Comparison of ENCODE assay signal across 9 mouse cellular contexts in genomic region chr9:107923021-107923420, GRCm38 (mm10). TPM values are rescaled to one million over a fixed set of nuclear protein-coding genes. Genes with fewer than 3 reads are reported as not detected.
A peak's percentile ranks its signal among the peaks of the same experiment; 100 is the strongest.
DNase-seq lines count a peak whose midpoint lies in the region; ATAC-seq and TF ChIP-seq lines count a peak whose summit lies in the region.
"Had no signal": no experiment of that assay in that cellular context is flagged by ENCODE, and none has a peak within 500 bp of the region (broad histone marks: within the 10 kb centered on the region; RNA-seq: fewer than 3 reads in every experiment).

No protein-coding gene starts in this region.

- H3K27me3 ChIP-seq in kidney, adult 2 months (replicated peaks; ENCODE audit: control insufficient read depth, insufficient read depth, low read length): no peaks in the 10 kb centered on the region
- H3K27me3 ChIP-seq in forebrain, embryonic 15.5 days: no peaks in the 10 kb centered on the region

- H3K36me3 ChIP-seq in kidney, adult 2 months (ENCODE audit: control insufficient read depth, insufficient read depth, low read length): no peaks in the 10 kb centered on the region
- H3K36me3 ChIP-seq in forebrain, embryonic 15.5 days: no peaks in the 10 kb centered on the region

- no peak overlapping the region for H3K4me2 ChIP-seq in forebrain, embryonic 15.5 days (replicated peaks)

- peak; percentile 24; the same call in 1 of the 2 replicates for ATAC-seq in neutrophil, adult 5-6 weeks (ENCODE audit: extremely low read depth, insufficient number of reproducible peaks, low FRiP score, poor library complexity, severe bottlenecking)
- ATAC-seq in forebrain, embryonic 15.5 days (replicated peaks): no peak

- DNase-seq in embryo, embryonic 10 days (ENCODE audit: low spot score): peak; percentile 68
- DNase-seq in embryo, embryonic 9.5 days (ENCODE audit: extremely low spot score): no peak
- peak; percentile 58 for DNase-seq in urinary bladder, postnatal 25 days (ENCODE audit: low spot score)
- no peak for DNase-seq in urinary bladder, adult 2 months (ENCODE audit: low spot score)
- peak; percentile 56 for DNase-seq in kidney, adult 2 months
- no peak for DNase-seq in cerebellum, postnatal 4 days (ENCODE audit: low spot score in 2 of 2)

- H3K4me3 ChIP-seq in kidney, adult 2 months (ENCODE audit: insufficient read depth, low read depth, low read length): no peak overlapping the region
- no peak overlapping the region for H3K4me3 ChIP-seq in forebrain, embryonic 15.5 days

- no peak for TF ChIP-seq POLR2A in kidney, adult 2 months (IDR thresholded peaks at IDR 0.05; ENCODE audit: low read depth, low read length)

- H3K9ac ChIP-seq in forebrain, embryonic 15.5 days (replicated peaks): no peak overlapping the region

- no peaks in the 10 kb centered on the region for H3K9me3 ChIP-seq in forebrain, embryonic 15.5 days

- WGBS in kidney, adult 2 months: 43% methylated on average over 7 of the region's 7 CpGs
- WGBS in forebrain, embryonic 15.5 days: 32% methylated on average over 7 of the region's 7 CpGs

- no peak overlapping the region for H3K27ac ChIP-seq in kidney, adult 2 months (ENCODE audit: insufficient read depth, low read depth, low read length)
- no peak overlapping the region for H3K27ac ChIP-seq in forebrain, embryonic 15.5 days (replicated peaks)

- H3K4me1 ChIP-seq in kidney, adult 2 months (ENCODE audit: control insufficient read depth, insufficient read depth, low read length): no peaks in the 10 kb centered on the region
- H3K4me1 ChIP-seq in forebrain, embryonic 15.5 days: peaks cover 18% of the 10 kb centered on the region

- TF ChIP-seq CTCF in kidney, adult 2 months (conservative IDR thresholded peaks at IDR 0.05; ENCODE audit: insufficient read depth, insufficient read length, low read depth, low read length): peak; percentile 78

RNA-seq across cellular contexts. Expression of gene Actl11, which starts 5.2 kb away (rescaled TPM):
- not detected in 2 replicates for polyA plus RNA-seq in urinary bladder, adult 2 months (2012; rRNA removed)
- 0.05 and 0.11 TPM in 2 replicates for polyA plus RNA-seq in kidney, adult 2 months (2012; rRNA removed)
- total RNA-seq in neutrophil, adult 5-6 weeks (2017): not detected in 2 replicates
- polyA plus RNA-seq in forebrain, embryonic 15.5 days (2015; fragmentation: Nextera tagmentation; extraction: Ambion mirVana): not detected in 2 replicates
- total RNA-seq: heart, postnatal 14 days had no signal

RNA-seq across cellular contexts. Expression of gene Camkv, which starts 12.5 kb away (rescaled TPM):
- 0.12 and 0.15 TPM in 2 replicates for polyA plus RNA-seq in urinary bladder, adult 2 months (2012; rRNA removed)
- not detected in 2 replicates for polyA plus RNA-seq in kidney, adult 2 months (2012; rRNA removed)
- not detected in 2 replicates for total RNA-seq in neutrophil, adult 5-6 weeks (2017)
- polyA plus RNA-seq in forebrain, embryonic 15.5 days (2015; fragmentation: Nextera tagmentation; extraction: Ambion mirVana): 79.1 and 83.4 TPM in 2 replicates

RNA-seq across cellular contexts. Expression of gene Mst1r, which starts 16.3 kb away (rescaled TPM):
- polyA plus RNA-seq in urinary bladder, adult 2 months (2012; rRNA removed): 39.2 and 55.3 TPM in 2 replicates
- 1.2 and 2.8 TPM in 2 replicates for polyA plus RNA-seq in kidney, adult 2 months (2012; rRNA removed)
- total RNA-seq in neutrophil, adult 5-6 weeks (2017): 0.25 and 3.0 TPM in 2 replicates
- 1.0 and 1.9 TPM in 2 replicates for polyA plus RNA-seq in forebrain, embryonic 15.5 days (2015; fragmentation: Nextera tagmentation; extraction: Ambion mirVana)

RNA-seq across cellular contexts. Expression of gene Traip, which starts 26.9 kb away (rescaled TPM):
- 0.59 and 1.1 TPM in 2 replicates for polyA plus RNA-seq in urinary bladder, adult 2 months (2012; rRNA removed)
- 0.26 and 0.28 TPM in 2 replicates for polyA plus RNA-seq in kidney, adult 2 months (2012; rRNA removed)
- 1.9 and 5.3 TPM in 2 replicates for total RNA-seq in neutrophil, adult 5-6 weeks (2017)
- polyA plus RNA-seq in forebrain, embryonic 15.5 days (2015; fragmentation: Nextera tagmentation; extraction: Ambion mirVana): 14.0 and 15.7 TPM in 2 replicates

RNA-seq across cellular contexts. Expression of gene Mon1a, which starts 35.1 kb away (rescaled TPM):
- polyA plus RNA-seq in urinary bladder, adult 2 months (2012; rRNA removed): 33.2 and 35.4 TPM in 2 replicates
- 34.9 and 42.5 TPM in 2 replicates for polyA plus RNA-seq in kidney, adult 2 months (2012; rRNA removed)
- total RNA-seq in neutrophil, adult 5-6 weeks (2017): 18.4 and 20.3 TPM in 2 replicates
- 24.0 and 24.5 TPM in 2 replicates for polyA plus RNA-seq in forebrain, embryonic 15.5 days (2015; fragmentation: Nextera tagmentation; extraction: Ambion mirVana)

Comparison
In these comparisons a context has a peak if more than half of its experiments do, and no peak if none do; other contexts are left out.
1. DNase-seq: peak in embryo, embryonic 10 days (single experiment), urinary bladder, postnatal 25 days (single experiment) and kidney, adult 2 months (single experiment); none in embryo, embryonic 9.5 days (single experiment), urinary bladder, adult 2 months (single experiment) and cerebellum, postnatal 4 days (0 of 2).
2. RNA of gene Camkv, which starts 12.5 kb away (polyA plus RNA-seq): 79.1 to 83.4 TPM in forebrain, embryonic 15.5 days; 0.12 to 0.15 TPM in urinary bladder, adult 2 months and not detected in kidney, adult 2 months; every median in the first group is over 10 times any median in the second.
3. RNA of gene Mst1r, which starts 16.3 kb away (polyA plus RNA-seq): 39.2 to 55.3 TPM in urinary bladder, adult 2 months; 1.2 to 2.8 TPM in kidney, adult 2 months and 1.0 to 1.9 TPM in forebrain, embryonic 15.5 days; every median in the first group is over 10 times any median in the second.